Mouse (Mus musculus) liver, embryonic 11.5 days (tissue): Measurements from ENCODE around the gene Kif1a. TPM values are rescaled to one million over a fixed set of nuclear protein-coding genes. Genes with fewer than 3 reads are reported as not detected.
"Not testable (repeated sequence)": the region's sequence is repeated elsewhere in the genome, so short reads cannot be mapped to it uniquely, and the experiment has no call there.

Experiments
- ATAC-seq: fragments of 200-750 bp; cut with Nextera tagmentation; replicated peaks from 2 replicates; pipeline ENCODE4 v1.8.0; 2017; ENCODE audit warnings: moderate number of reproducible peaks, mild to moderate bottlenecking, moderate TSS enrichment, moderate library complexity; ENCODE audit not compliant: low FRiP score
- DNase-seq: peaks from one replicate; pipeline ENCODE4 v3.0.0-alpha.2; 2017; ENCODE audit warnings: low spot score
- H3K27ac ChIP-seq: fragments of 300-500 bp; sonication (generic); 2 replicates; pipeline ENCODE4 v1.5.1; 2014; ENCODE audit warnings: mild to moderate bottlenecking, low read depth, low read length, control low read depth
- H3K27me3 ChIP-seq: fragments of 300-500 bp; sonication (generic); replicated peaks from 2 replicates; pipeline ENCODE4 v1.6.1; 2014; ENCODE audit warnings: low read length, mixed read lengths; ENCODE audit not compliant: control insufficient read depth, insufficient read depth
- H3K36me3 ChIP-seq: fragments of 300-500 bp; sonication (generic); 2 replicates; pipeline ENCODE4 v1.6.1; 2014; ENCODE audit warnings: mild to moderate bottlenecking, low read length, moderate library complexity, mixed read lengths; ENCODE audit not compliant: control insufficient read depth, insufficient read depth
- H3K4me1 ChIP-seq: fragments of 300-500 bp; sonication (generic); replicated peaks from 2 replicates; pipeline ENCODE4 v1.6.1; 2014; ENCODE audit warnings: low read length, mixed read lengths; ENCODE audit not compliant: control insufficient read depth, insufficient read depth
- H3K4me2 ChIP-seq: fragments of 300-500 bp; sonication (generic); 2 replicates; pipeline ENCODE4 v1.6.1; 2014; ENCODE audit warnings: mild to moderate bottlenecking, control low read depth, moderate library complexity
- H3K4me3 ChIP-seq: fragments of 300-500 bp; sonication (generic); 2 replicates; pipeline ENCODE4 v1.5.1; 2014; ENCODE audit warnings: low read depth, low read length, control low read depth
- H3K9ac ChIP-seq: fragments of 300-500 bp; sonication (generic); 2 replicates; pipeline ENCODE4 v1.6.1; 2014; ENCODE audit warnings: low read depth, low read length, control low read depth
- H3K9me3 ChIP-seq: fragments of 300-500 bp; sonication (generic); 2 replicates; pipeline ENCODE4 v1.6.1; 2016; ENCODE audit warnings: low read length, inconsistent platforms, mixed read lengths; ENCODE audit not compliant: control insufficient read depth
- WGBS: fragments of 180-500 bp; shearing (Covaris S2); extraction: QIAGEN DNeasy Blood & Tissue Kit; methylation state at CpG from one replicate; pipeline ENCODE4 v1.1.7; 2014; 5-methylcytosine and 5-hydroxymethylcytosine counted together
- polyA plus RNA-seq: library from polyadenylated mRNA; unstranded; fragments of >200 nt; fragmentation: Nextera tagmentation; extraction: Ambion mirVana; gene quantifications from 2 replicates; pipeline ENCODE4 v1.2.1, GENCODE M21; 2014

Kif1a gene
- polyA plus RNA-seq, 1 experiment from 2014 or later, result 2.2 TPM

GRCm38 (mm10) chr1:92979073-92979602 is 122.6 kb downstream of the Kif1a start:
- Histone ChIP-seq H3K9ac (no peak overlapping the region), H3K4me1 (no peaks in the 10 kb centered on the region), H3K36me3 (no peaks in the 10 kb centered on the region), H3K4me3 (no peak overlapping the region), H3K27me3 (no peaks in the 10 kb centered on the region; the same call in 1 of the 2 replicates), H3K9me3 (no peaks in the 10 kb centered on the region), H3K27ac (no peak overlapping the region), H3K4me2 (no peak overlapping the region)
- no peak for ATAC-seq
- WGBS, result 34% methylated on average over 11 of the region's 11 CpGs
- DNase-seq, result no peak

- H3K4me3 ChIP-seq, result no peak overlapping the region
- no peak overlapping the region for H3K27ac ChIP-seq
- DNase-seq, result no peak
- no peaks in the 10 kb centered on the region for H3K4me1 ChIP-seq
- no peak overlapping the region for H3K9ac ChIP-seq
- H3K9me3 ChIP-seq, result no peaks in the 10 kb centered on the region
- no peaks in the 10 kb centered on the region for H3K36me3 ChIP-seq
- no peaks in the 10 kb centered on the region; the same call in 1 of the 2 replicates for H3K27me3 ChIP-seq
- ATAC-seq, result no peak
- 40% methylated on average over 7 of the region's 7 CpGs for WGBS
- H3K4me2 ChIP-seq, result no peak overlapping the region
Observed at GRCm38 (mm10) chr1:92978645-92979044, 123.1 kb downstream of the Kif1a start.

GRCm38 (mm10) chr1:92976141-92976566 is 125.6 kb downstream of the Kif1a start:
- no peak overlapping the region for H3K27ac ChIP-seq
- no peak overlapping the region for H3K9ac ChIP-seq
- H3K4me1 ChIP-seq, result no peaks in the 10 kb centered on the region
- DNase-seq, result no peak
- H3K27me3 ChIP-seq, result no peaks in the 10 kb centered on the region; the same call in 1 of the 2 replicates
- no peak overlapping the region for H3K4me3 ChIP-seq
- H3K9me3 ChIP-seq, result no peaks in the 10 kb centered on the region
- no peak for ATAC-seq
- H3K4me2 ChIP-seq, result no peak overlapping the region
- 39% methylated on average over 6 of the region's 6 CpGs for WGBS
- no peaks in the 10 kb centered on the region for H3K36me3 ChIP-seq

- Histone ChIP-seq H3K9me3 (no peaks in the 10 kb centered on the region), H3K27me3 (no peaks in the 10 kb centered on the region; the same call in 1 of the 2 replicates), H3K36me3 (no peaks in the 10 kb centered on the region), H3K27ac (no peak overlapping the region), H3K9ac (no peak overlapping the region), H3K4me3 (no peak overlapping the region), H3K4me2 (no peak overlapping the region), H3K4me1 (no peaks in the 10 kb centered on the region)
- 24% methylated on average over 1 of the region's 1 CpGs for WGBS
- no peak for ATAC-seq
- DNase-seq, result no peak
Observed at GRCm38 (mm10) chr1:92972854-92973253, 128.9 kb downstream of the Kif1a start.

GRCm38 (mm10) chr1:92971879-92972795 is 129.6 kb downstream of the Kif1a start:
- no peak overlapping the region for H3K9ac ChIP-seq
- H3K9me3 ChIP-seq, result no peaks in the 10 kb centered on the region
- DNase-seq (no peak), ATAC-seq (no peak)
- no peaks in the 10 kb centered on the region; the same call in 1 of the 2 replicates for H3K27me3 ChIP-seq
- no peak overlapping the region for H3K4me2 ChIP-seq
- H3K27ac ChIP-seq, result no peak overlapping the region
- H3K4me1 ChIP-seq, result no peaks in the 10 kb centered on the region
- H3K4me3 ChIP-seq, result no peak overlapping the region
- H3K36me3 ChIP-seq, result no peaks in the 10 kb centered on the region
- WGBS, result 59% methylated on average over 7 of the region's 7 CpGs

- not testable (repeated sequence) for H3K27me3 ChIP-seq, H3K4me2 ChIP-seq, H3K27ac ChIP-seq, H3K9me3 ChIP-seq, H3K4me1 ChIP-seq, H3K36me3 ChIP-seq, ATAC-seq, H3K9ac ChIP-seq, H3K4me3 ChIP-seq, DNase-seq
- 86% methylated on average over 6 of the region's 6 CpGs for WGBS
Observed at GRCm38 (mm10) chr1:92970791-92971190, 131.0 kb downstream of the Kif1a start.

Other genes starting within 250 kb of the Kif1a start
- 0.16 and 0.25 TPM in 2 replicates for gene Ankmy1, start 199.0 kb downstream of the Kif1a start, polyA plus RNA-seq
- gene Dusp28, start 195.0 kb downstream of the Kif1a start, polyA plus RNA-seq, result 8.1 and 10.7 TPM in 2 replicates
- gene Rnpepl1, start 191.2 kb downstream of the Kif1a start, polyA plus RNA-seq, result 24.7 and 26.5 TPM in 2 replicates
- 20.9 and 21.3 TPM in 2 replicates for gene Capn10, start 167.6 kb downstream of the Kif1a start, polyA plus RNA-seq
- 0.27 and 0.71 TPM in 2 replicates for gene Gpr35, start 151.1 kb downstream of the Kif1a start, polyA plus RNA-seq
- gene Aqp12, start 95.6 kb downstream of the Kif1a start, polyA plus RNA-seq, result not detected in 2 replicates
- gene Agxt, start 33.3 kb upstream of the Kif1a start, polyA plus RNA-seq, result 1.1 and 1.6 TPM in 2 replicates
- 0.07 TPM in 1 of 2 replicates, not detected in the other for gene 2310007B03Rik, start 59.0 kb upstream of the Kif1a start, polyA plus RNA-seq
- gene Crocc2, start 66.8 kb upstream of the Kif1a start, polyA plus RNA-seq, result 0.09 and 0.16 TPM in 2 replicates
- 0.61 and 2.3 TPM in 2 replicates for gene Sned1, start 133.9 kb upstream of the Kif1a start, polyA plus RNA-seq
- 24.3 and 27.2 TPM in 2 replicates for gene Mterf4, start 204.0 kb upstream of the Kif1a start, polyA plus RNA-seq
- gene Ppp1r7, start 240.9 kb upstream of the Kif1a start, polyA plus RNA-seq, result 63.9 and 79.9 TPM in 2 replicates
- 13.9 and 14.0 TPM in 2 replicates for gene Pask, start 241.5 kb upstream of the Kif1a start, polyA plus RNA-seq